Mouse (Mus musculus) erythroblast, embryonic 14.5 days (primary cell): ENCODE data around the gene Kcnma1. TPM values are rescaled to one million over a fixed set of nuclear protein-coding genes. Genes with fewer than 3 reads are reported as not detected.

Experiments
- H3K27me3 ChIP-seq: 2 replicates; pipeline ENCODE4 v1.6.1; 2012; ENCODE audit warnings: inconsistent platforms; ENCODE audit not compliant: control insufficient read depth
- H3K36me3 ChIP-seq: 2 replicates; pipeline ENCODE4 v1.6.1; 2012; ENCODE audit warnings: mild to moderate bottlenecking, inconsistent platforms; ENCODE audit not compliant: control insufficient read depth
- H3K4me1 ChIP-seq: 2 replicates; pipeline ENCODE4 v1.6.1; 2012; ENCODE audit warnings: inconsistent platforms; ENCODE audit not compliant: control insufficient read depth
- H3K4me3 ChIP-seq: replicated peaks from 2 replicates; pipeline ENCODE3; 2012; ENCODE audit warnings: moderate library complexity, mild to moderate bottlenecking, inconsistent platforms
- H3K9me3 ChIP-seq: 2 replicates; pipeline ENCODE4 v1.6.1; 2012; ENCODE audit warnings: low read length, inconsistent platforms, mixed read lengths; ENCODE audit not compliant: control insufficient read depth
- GATA1 ChIP-seq: IDR thresholded peaks from 2 replicates; pipeline ENCODE4 v1.6.1; 2012; ENCODE audit warnings: low read length, inconsistent platforms, mixed read lengths
- TAL1 ChIP-seq: IDR thresholded peaks from 3 replicates; pipeline ENCODE4 v1.6.1; 2012; ENCODE audit warnings: low read length, inconsistent platforms, mixed read lengths
- polyA plus RNA-seq: library from polyadenylated mRNA; stranded (reverse); fragments of >175 nt; gene quantifications from 2 replicates; pipeline ENCODE4 v1.2.3, GENCODE M21; 2012

Gene Kcnma1
- polyA plus RNA-seq, 1 experiment, result not detected

GRCm38 (mm10) chr14:23475129-23475528, 539.2 kb downstream of the Kcnma1 start:
- H3K27me3 ChIP-seq, result no peaks in the 10 kb centered on the region
- TF ChIP-seq TAL1, result no peak
- TF ChIP-seq GATA1, result no peak
- no peaks in the 10 kb centered on the region for H3K9me3 ChIP-seq
- H3K4me3 ChIP-seq, result no peak overlapping the region
- H3K36me3 ChIP-seq, result no peaks in the 10 kb centered on the region
- no peaks in the 10 kb centered on the region for H3K4me1 ChIP-seq

- TF ChIP-seq TAL1, result no peak
- no peak for TF ChIP-seq GATA1
- Histone ChIP-seq H3K36me3 (no peaks in the 10 kb centered on the region), H3K4me1 (no peaks in the 10 kb centered on the region), H3K9me3 (no peaks in the 10 kb centered on the region), H3K4me3 (no peak overlapping the region), H3K27me3 (no peaks in the 10 kb centered on the region)
These were observed 544.2 kb downstream of the Kcnma1 start for GRCm38 (mm10) chr14:23470071-23470470.

- TF ChIP-seq GATA1 (no peak), TAL1 (no peak)
- H3K4me1 ChIP-seq, result no peaks in the 10 kb centered on the region
- H3K36me3 ChIP-seq, result no peaks in the 10 kb centered on the region
- no peaks in the 10 kb centered on the region for H3K27me3 ChIP-seq
- no peak overlapping the region for H3K4me3 ChIP-seq
- no peaks in the 10 kb centered on the region for H3K9me3 ChIP-seq
These were observed 549.2 kb downstream of the Kcnma1 start for GRCm38 (mm10) chr14:23465135-23465534.

- Histone ChIP-seq H3K4me1 (no peaks in the 10 kb centered on the region), H3K36me3 (no peaks in the 10 kb centered on the region)
These were observed 555.7 kb downstream of the Kcnma1 start for GRCm38 (mm10) chr14:23458560-23458959.

GRCm38 (mm10) chr14:23451681-23452080, 562.6 kb downstream of the Kcnma1 start:
- H3K4me3 ChIP-seq, result no peak overlapping the region
- H3K36me3 ChIP-seq, result no peaks in the 10 kb centered on the region
- TF ChIP-seq TAL1, result no peak
- TF ChIP-seq GATA1, result no peak
- H3K27me3 ChIP-seq, result no peaks in the 10 kb centered on the region
- H3K9me3 ChIP-seq, result no peaks in the 10 kb centered on the region
- no peaks in the 10 kb centered on the region for H3K4me1 ChIP-seq

More at GRCm38 (mm10) chr14:23458560-23458959, 555.7 kb downstream of the Kcnma1 start:
- Histone ChIP-seq H3K4me3 (no peak overlapping the region), H3K27me3 (no peaks in the 10 kb centered on the region), H3K9me3 (no peaks in the 10 kb centered on the region)
- TF ChIP-seq GATA1, result no peak

- no peaks in the 10 kb centered on the region for H3K9me3 ChIP-seq
- no peaks in the 10 kb centered on the region for H3K4me1 ChIP-seq
- no peaks in the 10 kb centered on the region for H3K27me3 ChIP-seq
- no peaks in the 10 kb centered on the region for H3K36me3 ChIP-seq
- H3K4me3 ChIP-seq, result no peak overlapping the region
- no peak for TF ChIP-seq GATA1
- no peak for TF ChIP-seq TAL1
These were observed 576.8 kb downstream of the Kcnma1 start for GRCm38 (mm10) chr14:23437467-23437866.

- Histone ChIP-seq H3K27me3 (no peaks in the 10 kb centered on the region), H3K36me3 (no peaks in the 10 kb centered on the region), H3K9me3 (no peaks in the 10 kb centered on the region), H3K4me3 (no peak overlapping the region), H3K4me1 (no peaks in the 10 kb centered on the region)
- no peak for TF ChIP-seq TAL1
- no peak for TF ChIP-seq GATA1
These were observed 578.4 kb downstream of the Kcnma1 start for GRCm38 (mm10) chr14:23435861-23436260.

- Histone ChIP-seq H3K4me1 (no peaks in the 10 kb centered on the region), H3K9me3 (no peaks in the 10 kb centered on the region), H3K4me3 (no peak overlapping the region), H3K27me3 (no peaks in the 10 kb centered on the region), H3K36me3 (no peaks in the 10 kb centered on the region)
- TF ChIP-seq GATA1 (no peak), TAL1 (no peak)
These were observed 584.3 kb downstream of the Kcnma1 start for GRCm38 (mm10) chr14:23430006-23430405.

- H3K36me3 ChIP-seq, result no peaks in the 10 kb centered on the region
- no peak overlapping the region for H3K4me3 ChIP-seq
- no peaks in the 10 kb centered on the region for H3K27me3 ChIP-seq
- H3K4me1 ChIP-seq, result no peaks in the 10 kb centered on the region
- TF ChIP-seq GATA1, result no peak
- TF ChIP-seq TAL1, result no peak
- no peaks in the 10 kb centered on the region for H3K9me3 ChIP-seq
These were observed 585.2 kb downstream of the Kcnma1 start for GRCm38 (mm10) chr14:23429043-23429442.

- TF ChIP-seq TAL1, result no peak
- no peak for TF ChIP-seq GATA1
- no peaks in the 10 kb centered on the region for H3K4me1 ChIP-seq
- H3K9me3 ChIP-seq, result no peaks in the 10 kb centered on the region
- H3K4me3 ChIP-seq, result no peak overlapping the region
- H3K27me3 ChIP-seq, result no peaks in the 10 kb centered on the region
- H3K36me3 ChIP-seq, result no peaks in the 10 kb centered on the region
These were observed 591.7 kb downstream of the Kcnma1 start for GRCm38 (mm10) chr14:23422481-23423040.
